Mouse (Mus musculus): Measurements from ENCODE around the gene Cnnm2. TPM values are rescaled to one million over a fixed set of nuclear protein-coding genes. Genes with fewer than 3 reads are reported as not detected.

Cnnm2 gene
- total and polyA plus RNA-seq, 2 experiments from 2014 or later: 6.2 to 16.6 TPM

- WGBS: 74% methylated on average over 6 of the region's 6 CpGs
These were observed 43.4 kb downstream of the Cnnm2 start for GRCm38 (mm10) chr19:46804751-46805150.

DNA sequence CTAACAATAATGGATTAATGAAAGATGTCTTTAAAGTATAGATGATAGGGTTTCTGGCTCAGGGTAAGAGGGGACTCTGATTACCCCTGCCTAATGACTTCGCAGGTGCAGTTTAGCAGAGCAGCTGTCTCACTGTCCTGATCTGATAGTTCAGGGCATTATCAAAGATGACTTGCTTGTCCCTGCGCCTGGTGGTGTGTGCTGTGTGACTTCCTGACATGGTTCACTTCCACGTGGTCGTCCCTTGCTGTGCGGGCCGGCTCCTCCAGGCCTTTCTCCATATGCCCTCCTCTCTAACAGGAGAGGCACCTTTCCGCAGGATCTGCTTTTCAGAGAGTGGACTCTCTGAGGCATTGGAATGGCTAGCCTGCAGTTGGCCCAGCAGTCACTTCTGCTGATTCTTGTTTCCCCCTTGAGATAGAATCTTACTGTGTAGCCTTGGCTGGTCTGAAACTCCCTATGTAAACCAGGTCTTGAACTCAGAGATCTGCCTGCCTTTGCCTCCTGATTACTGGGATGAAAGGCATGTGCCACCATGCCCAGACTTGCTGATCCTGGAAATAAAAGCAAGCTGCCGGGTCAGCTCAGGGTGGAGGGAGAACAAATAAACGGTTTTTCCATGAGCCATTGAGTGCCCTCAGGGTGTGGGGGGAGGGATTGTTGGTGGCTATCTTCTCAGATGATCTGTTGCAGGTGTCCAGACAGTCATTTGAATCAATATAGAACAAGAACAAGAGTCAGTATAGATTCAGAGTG, 44.7 kb downstream of the Cnnm2 start:
- Histone ChIP-seq H3K4me3 (ENCODE audit: low read depth, low read length) (no peak overlapping the region), H3K4me2 (ENCODE audit: low read depth) (no peak overlapping the region), H3K27me3 (ENCODE audit: insufficient read depth, low read length) (no peaks in the 10 kb centered on the region), H3K9ac (no peak overlapping the region), H3K9me3 (ENCODE audit: low read length) (no peaks in the 10 kb centered on the region), H3K27ac (ENCODE audit: low read depth, low read length) (no peak overlapping the region), H3K36me3 (ENCODE audit: insufficient read depth) (no peaks in the 10 kb centered on the region), H3K4me1 (ENCODE audit: insufficient read depth) (no peaks in the 10 kb centered on the region)
- WGBS: 75% methylated on average over 9 of the region's 9 CpGs
- ATAC-seq (no peak), DNase-seq (no peak)
- no peak for TF ChIP-seq CTCF (IDR thresholded peaks at IDR 0.05; ENCODE audit: low read depth)

More at GRCm38 (mm10) chr19:46804751-46805150, 43.4 kb downstream of the Cnnm2 start:
- TF ChIP-seq CTCF (IDR thresholded peaks at IDR 0.05; ENCODE audit: low read depth): no peak
- Histone ChIP-seq H3K27me3 (ENCODE audit: insufficient read depth, low read length) (no peaks in the 10 kb centered on the region), H3K9me3 (ENCODE audit: low read length) (no peaks in the 10 kb centered on the region), H3K36me3 (ENCODE audit: insufficient read depth) (no peaks in the 10 kb centered on the region), H3K4me2 (ENCODE audit: low read depth) (no peak overlapping the region), H3K27ac (ENCODE audit: low read depth, low read length) (no peak overlapping the region), H3K9ac (no peak overlapping the region), H3K4me3 (ENCODE audit: low read depth, low read length) (no peak overlapping the region), H3K4me1 (ENCODE audit: insufficient read depth) (no peaks in the 10 kb centered on the region)
- DNase-seq (no peak), ATAC-seq (no peak)

DNA sequence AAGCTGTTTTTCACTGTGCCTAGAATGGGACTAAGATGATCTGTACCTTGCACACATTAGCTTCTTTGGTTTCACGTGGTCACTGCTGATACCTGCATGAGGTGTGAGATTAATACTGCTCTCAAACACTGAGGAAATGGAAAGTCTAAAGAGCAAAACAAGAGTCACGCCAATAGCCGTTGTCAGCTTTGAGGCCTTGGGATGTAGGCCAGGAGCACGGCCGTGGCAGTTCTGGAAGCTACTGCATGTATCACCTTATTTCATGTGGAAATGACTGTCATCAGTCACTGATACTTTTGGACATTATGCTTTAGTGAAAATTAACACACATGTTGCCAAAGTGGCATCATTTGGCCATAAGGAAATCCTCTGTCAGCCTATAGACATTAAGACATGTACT, 46.9 kb downstream of the Cnnm2 start:
- no peak overlapping the region for H3K9ac ChIP-seq
- no peaks in the 10 kb centered on the region for H3K9me3 ChIP-seq (ENCODE audit: low read length)
- ATAC-seq: no peak
- 91% methylated on average over 5 of the region's 5 CpGs for WGBS
- H3K4me3 ChIP-seq (ENCODE audit: low read depth, low read length): no peak overlapping the region
- H3K4me2 ChIP-seq (ENCODE audit: low read depth): no peak overlapping the region
- H3K27me3 ChIP-seq (ENCODE audit: insufficient read depth, low read length): no peaks in the 10 kb centered on the region
- no peaks in the 10 kb centered on the region for H3K36me3 ChIP-seq (ENCODE audit: insufficient read depth)
- DNase-seq: no peak
- no peak overlapping the region for H3K27ac ChIP-seq (ENCODE audit: low read depth, low read length)
- no peak for TF ChIP-seq CTCF (IDR thresholded peaks at IDR 0.05; ENCODE audit: low read depth)
- no peaks in the 10 kb centered on the region for H3K4me1 ChIP-seq (ENCODE audit: insufficient read depth)

GRCm38 (mm10) chr19:46809031-46809430, 47.6 kb downstream of the Cnnm2 start:
- Histone ChIP-seq H3K4me2 (ENCODE audit: low read depth) (no peak overlapping the region), H3K4me1 (ENCODE audit: insufficient read depth) (no peaks in the 10 kb centered on the region), H3K36me3 (ENCODE audit: insufficient read depth) (no peaks in the 10 kb centered on the region), H3K27ac (ENCODE audit: low read depth, low read length) (no peak overlapping the region), H3K27me3 (ENCODE audit: insufficient read depth, low read length) (no peaks in the 10 kb centered on the region), H3K9me3 (ENCODE audit: low read length) (no peaks in the 10 kb centered on the region), H3K4me3 (ENCODE audit: low read depth, low read length) (no peak overlapping the region), H3K9ac (no peak overlapping the region)
- 93% methylated on average over 5 of the region's 5 CpGs for WGBS
- DNase-seq (no peak), ATAC-seq (no peak)
- TF ChIP-seq CTCF (IDR thresholded peaks at IDR 0.05; ENCODE audit: low read depth): no peak

DNA sequence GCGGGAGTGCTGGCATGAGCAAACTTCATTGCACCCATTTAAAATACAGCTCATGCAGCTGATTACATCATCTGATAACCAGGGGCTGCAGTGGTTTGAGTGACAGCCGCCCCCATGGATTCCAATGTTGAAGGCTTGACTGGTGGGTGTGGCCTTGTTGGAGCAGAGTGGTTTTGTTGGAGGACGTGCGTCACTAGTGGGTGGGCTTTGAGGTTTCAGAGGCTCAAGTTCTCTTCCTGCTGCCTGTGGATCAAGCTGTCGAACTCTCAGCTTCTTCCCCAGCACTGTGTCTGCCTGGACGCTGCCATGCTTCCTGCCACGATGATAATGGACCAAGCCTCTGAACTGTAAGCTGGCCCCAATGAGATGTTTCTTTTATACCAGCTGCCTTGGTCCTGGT, 57.9 kb downstream of the Cnnm2 start:
- Histone ChIP-seq H3K9me3 (ENCODE audit: low read length) (no peaks in the 10 kb centered on the region), H3K36me3 (ENCODE audit: insufficient read depth) (no peaks in the 10 kb centered on the region), H3K9ac (no peak overlapping the region), H3K27me3 (ENCODE audit: insufficient read depth, low read length) (no peaks in the 10 kb centered on the region), H3K4me1 (ENCODE audit: insufficient read depth) (no peaks in the 10 kb centered on the region), H3K27ac (ENCODE audit: low read depth, low read length) (no peak overlapping the region), H3K4me2 (ENCODE audit: low read depth) (no peak overlapping the region), H3K4me3 (ENCODE audit: low read depth, low read length) (no peak overlapping the region)
- no peak for TF ChIP-seq CTCF (IDR thresholded peaks at IDR 0.05; ENCODE audit: low read depth)
- WGBS: 67% methylated on average over 7 of the region's 7 CpGs
- ATAC-seq (no peak), DNase-seq (no peak)

DNA sequence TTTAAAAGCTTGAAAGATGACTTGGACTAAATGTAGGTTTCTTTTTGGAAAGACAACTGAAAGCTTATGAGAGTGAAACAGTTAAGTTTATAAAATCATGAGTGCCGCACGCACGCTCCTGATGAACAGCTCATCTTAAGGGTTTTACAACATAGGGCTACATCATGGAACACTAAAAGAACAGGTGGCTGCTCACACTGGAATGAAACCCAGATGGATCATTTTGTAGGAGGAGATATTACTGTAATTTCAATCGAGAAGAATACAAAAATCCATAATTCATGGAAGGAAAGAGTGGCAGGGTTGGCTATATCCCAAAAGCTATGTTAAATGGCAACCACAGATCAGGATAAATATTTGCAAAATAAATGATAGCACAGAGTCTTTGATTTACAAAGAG, 61.1 kb downstream of the Cnnm2 start:
- 49% methylated on average over 4 of the region's 4 CpGs for WGBS
- no peak overlapping the region for H3K4me3 ChIP-seq (ENCODE audit: low read depth, low read length)
- no peak for TF ChIP-seq CTCF (IDR thresholded peaks at IDR 0.05; ENCODE audit: low read depth)
- ATAC-seq (no peak), DNase-seq (no peak)
- no peaks in the 10 kb centered on the region for H3K27me3 ChIP-seq (ENCODE audit: insufficient read depth, low read length)
- no peak overlapping the region for H3K4me2 ChIP-seq (ENCODE audit: low read depth)
- no peak overlapping the region for H3K9ac ChIP-seq
- H3K27ac ChIP-seq (ENCODE audit: low read depth, low read length): no peak overlapping the region
- H3K9me3 ChIP-seq (ENCODE audit: low read length): no peaks in the 10 kb centered on the region
- no peaks in the 10 kb centered on the region for H3K36me3 ChIP-seq (ENCODE audit: insufficient read depth)
- H3K4me1 ChIP-seq (ENCODE audit: insufficient read depth): no peaks in the 10 kb centered on the region

GRCm38 (mm10) chr19:46823759-46824158, 62.4 kb downstream of the Cnnm2 start:
- no peak for ATAC-seq
- WGBS: 67% methylated on average over 5 of the region's 5 CpGs

More at GRCm38 (mm10) chr19:46823759-46824158, 62.4 kb downstream of the Cnnm2 start:
- H3K36me3 ChIP-seq (ENCODE audit: insufficient read depth): no peaks in the 10 kb centered on the region
- DNase-seq: no peak
- H3K9ac ChIP-seq: no peak overlapping the region
- no peaks in the 10 kb centered on the region for H3K27me3 ChIP-seq (ENCODE audit: insufficient read depth, low read length)
- no peak for TF ChIP-seq CTCF (IDR thresholded peaks at IDR 0.05; ENCODE audit: low read depth)
- H3K9me3 ChIP-seq (ENCODE audit: low read length): no peaks in the 10 kb centered on the region
- H3K4me2 ChIP-seq (ENCODE audit: low read depth): no peak overlapping the region
- no peak overlapping the region for H3K4me3 ChIP-seq (ENCODE audit: low read depth, low read length)
- no peak overlapping the region for H3K27ac ChIP-seq (ENCODE audit: low read depth, low read length)
- H3K4me1 ChIP-seq (ENCODE audit: insufficient read depth): no peaks in the 10 kb centered on the region
